Mouse (Mus musculus): ENCODE results near the gene Ttc16. TPM values are rescaled to one million over a fixed set of nuclear protein-coding genes. Genes with fewer than 3 reads are reported as not detected.

Ttc16 gene
- polyA plus RNA-seq, 1 experiment from 2014 or later, result 0.24 TPM

- ATAC-seq (ENCODE audit: low read depth), result no peak
- Histone ChIP-seq H3K9ac (peak overlapping the region; percentile 89), H3K9me3 (no peaks in the 10 kb centered on the region), H3K4me1 (replicated peaks) (peaks cover 30% of the 10 kb centered on the region), H3K27ac (replicated peaks) (peak overlapping the region; percentile 99), H3K4me2 (peak overlapping the region; percentile 97), H3K4me3 (peak overlapping the region; percentile 98), H3K27me3 (no peaks in the 10 kb centered on the region), H3K36me3 (peaks cover 44% of the 10 kb centered on the region)
- 30% methylated on average over 9 of the region's 9 CpGs for WGBS
Measured at GRCm38 (mm10) chr2:32711301-32712056, 64.0 kb downstream of the Ttc16 start.

GRCm38 (mm10) chr2:32710425-32710824 is 65.0 kb downstream of the Ttc16 start:
- Histone ChIP-seq H3K4me1 (replicated peaks) (peaks cover 30% of the 10 kb centered on the region), H3K27me3 (no peaks in the 10 kb centered on the region), H3K4me2 (no peak overlapping the region), H3K4me3 (no peak overlapping the region), H3K36me3 (peaks cover 55% of the 10 kb centered on the region), H3K9ac (no peak overlapping the region), H3K27ac (replicated peaks) (no peak overlapping the region), H3K9me3 (no peaks in the 10 kb centered on the region)
- WGBS, result 89% methylated on average over 5 of the region's 5 CpGs
- ATAC-seq (ENCODE audit: low read depth), result no peak

DNA sequence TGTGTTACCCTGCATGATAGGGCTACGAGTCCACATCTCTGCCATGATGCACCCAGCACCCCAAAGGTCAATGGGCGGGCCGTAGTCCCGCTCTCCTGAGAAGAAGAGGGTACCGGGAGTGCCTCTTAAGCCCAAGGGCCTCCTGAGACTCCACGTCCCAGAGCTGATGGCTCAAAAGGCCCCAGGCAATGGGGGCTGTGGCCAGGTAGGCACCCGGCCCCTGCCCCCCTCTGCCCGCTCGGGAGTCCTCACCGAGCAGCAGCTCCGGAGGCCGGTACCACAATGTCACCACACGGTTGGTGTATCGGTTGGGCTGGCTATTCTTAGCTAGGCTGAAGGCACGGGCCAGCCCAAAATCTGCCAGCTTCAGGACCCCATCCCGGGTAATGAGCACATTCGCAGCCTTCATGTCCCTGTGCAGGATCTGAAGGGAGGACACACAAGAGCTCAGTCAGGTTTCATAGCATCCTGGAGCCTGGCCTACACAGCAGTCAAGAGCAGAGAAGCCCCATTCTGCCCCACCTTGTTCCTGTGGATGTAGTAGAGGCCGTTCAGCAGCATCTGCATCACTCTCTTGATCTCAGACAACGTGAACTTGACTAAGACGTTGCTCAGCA is 65.8 kb downstream of the Ttc16 start:
- Histone ChIP-seq H3K36me3 (peaks cover 63% of the 10 kb centered on the region), H3K27ac (replicated peaks) (no peak overlapping the region), H3K9ac (no peak overlapping the region), H3K4me3 (no peak overlapping the region), H3K4me2 (no peak overlapping the region), H3K4me1 (replicated peaks) (peaks cover 23% of the 10 kb centered on the region), H3K27me3 (no peaks in the 10 kb centered on the region), H3K9me3 (no peaks in the 10 kb centered on the region)
- 92% methylated on average over 20 of the region's 20 CpGs for WGBS
- no peak for ATAC-seq (ENCODE audit: low read depth)

DNA sequence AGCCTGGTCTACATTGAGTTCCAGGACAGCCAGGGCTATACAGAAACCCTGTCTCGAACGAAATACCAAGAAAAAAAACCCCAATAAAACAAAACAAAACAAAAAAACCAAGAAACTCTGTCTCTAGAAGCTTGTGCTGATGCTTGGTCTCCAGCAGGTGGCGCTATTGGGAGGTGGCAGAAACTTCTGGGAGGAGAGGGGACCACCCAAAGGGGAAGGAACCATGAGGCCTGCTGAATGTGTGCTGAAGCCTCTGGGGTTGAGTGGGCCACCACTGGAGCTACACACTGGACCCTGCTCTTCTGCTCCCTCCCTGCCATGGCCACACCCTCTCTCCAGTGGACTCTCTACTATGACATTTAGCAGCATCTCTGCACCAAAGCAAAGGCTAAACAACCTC is 66.8 kb downstream of the Ttc16 start:
- Histone ChIP-seq H3K27ac (replicated peaks) (no peak overlapping the region), H3K9me3 (no peaks in the 10 kb centered on the region), H3K36me3 (peaks cover 73% of the 10 kb centered on the region), H3K4me3 (no peak overlapping the region), H3K4me2 (no peak overlapping the region), H3K27me3 (no peaks in the 10 kb centered on the region), H3K9ac (no peak overlapping the region), H3K4me1 (replicated peaks) (peaks cover 13% of the 10 kb centered on the region)
- 28% methylated on average over 3 of the region's 3 CpGs for WGBS
- ATAC-seq (ENCODE audit: low read depth), result no peak

MicroRNAs encoded within 50 kb of the gene (microRNA counts, 519-probe panel; counts per million panel counts)
- not detected for microRNA mmu-miR-2861

Small RNA genes lying within 50 kb of the gene (microRNA-seq; reads per million reads assigned to microRNA genes)
- gene Mir2861, result not detected
- gene Mir3960, result not detected

Other genes starting within 250 kb of the Ttc16 start
- gene Fam102a, start 240.3 kb downstream of the Ttc16 start, polyA plus RNA-seq (2015; fragmentation: Nextera tagmentation; extraction: Ambion mirVana), result 7.9 and 9.1 TPM in 2 replicates
- 128 and 143 TPM in 2 replicates for gene Dpm2, start 204.8 kb downstream of the Ttc16 start, polyA plus RNA-seq (2015; fragmentation: Nextera tagmentation; extraction: Ambion mirVana)
- 9.2 and 9.4 TPM in 2 replicates for gene Pip5kl1, start 200.8 kb downstream of the Ttc16 start, polyA plus RNA-seq (2015; fragmentation: Nextera tagmentation; extraction: Ambion mirVana)
- gene 9430097D07Rik, start 199.9 kb downstream of the Ttc16 start, polyA plus RNA-seq (2015; fragmentation: Nextera tagmentation; extraction: Ambion mirVana), result 0.50 and 0.71 TPM in 2 replicates
- 25.3 and 25.9 TPM in 2 replicates for gene St6galnac4, start 188.5 kb downstream of the Ttc16 start, polyA plus RNA-seq (2015; fragmentation: Nextera tagmentation; extraction: Ambion mirVana)
- gene St6galnac6, start 175.9 kb downstream of the Ttc16 start, polyA plus RNA-seq (2015; fragmentation: Nextera tagmentation; extraction: Ambion mirVana), result 9.4 and 11.0 TPM in 2 replicates
- gene Ak1, start 153.9 kb downstream of the Ttc16 start, polyA plus RNA-seq (2015; fragmentation: Nextera tagmentation; extraction: Ambion mirVana), result 74.2 and 75.4 TPM in 2 replicates
- 28.4 and 31.5 TPM in 2 replicates for gene Eng, start 129.0 kb downstream of the Ttc16 start, polyA plus RNA-seq (2015; fragmentation: Nextera tagmentation; extraction: Ambion mirVana)
- gene Fpgs, start 71.5 kb downstream of the Ttc16 start, polyA plus RNA-seq (2015; fragmentation: Nextera tagmentation; extraction: Ambion mirVana), result 14.3 and 14.7 TPM in 2 replicates
- gene Cdk9, start 62.6 kb downstream of the Ttc16 start, polyA plus RNA-seq (2015; fragmentation: Nextera tagmentation; extraction: Ambion mirVana), result 72.2 and 74.6 TPM in 2 replicates
- 42.5 and 51.4 TPM in 2 replicates for gene Sh2d3c, start 54.6 kb downstream of the Ttc16 start, polyA plus RNA-seq (2015; fragmentation: Nextera tagmentation; extraction: Ambion mirVana)
- gene 6330409D20Rik, start 34.6 kb downstream of the Ttc16 start, polyA plus RNA-seq (2015; fragmentation: Nextera tagmentation; extraction: Ambion mirVana), result 3.2 and 4.0 TPM in 2 replicates
- 53.2 and 55.8 TPM in 2 replicates for gene Tor2a, start 18.4 kb downstream of the Ttc16 start, polyA plus RNA-seq (2015; fragmentation: Nextera tagmentation; extraction: Ambion mirVana)
- gene Ptrh1, start 153 bp upstream of the Ttc16 start, polyA plus RNA-seq (2015; fragmentation: Nextera tagmentation; extraction: Ambion mirVana), result 5.5 and 6.6 TPM in 2 replicates
- 0.84 and 1.3 TPM in 2 replicates for gene Cfap157, start 8.8 kb upstream of the Ttc16 start, polyA plus RNA-seq (2015; fragmentation: Nextera tagmentation; extraction: Ambion mirVana)
- gene Stxbp1, start 71.6 kb upstream of the Ttc16 start, polyA plus RNA-seq (2015; fragmentation: Nextera tagmentation; extraction: Ambion mirVana), result 192 and 198 TPM in 2 replicates
- gene Fam129b, start 100.5 kb upstream of the Ttc16 start, polyA plus RNA-seq (2015; fragmentation: Nextera tagmentation; extraction: Ambion mirVana), result 35.9 and 37.3 TPM in 2 replicates
- gene Rpl12, start 185.9 kb upstream of the Ttc16 start, polyA plus RNA-seq (2015; fragmentation: Nextera tagmentation; extraction: Ambion mirVana), result 102 and 106 TPM in 2 replicates
- 23.9 and 27.3 TPM in 2 replicates for gene Lrsam1, start 186.0 kb upstream of the Ttc16 start, polyA plus RNA-seq (2015; fragmentation: Nextera tagmentation; extraction: Ambion mirVana)
- gene Slc2a8, start 206.4 kb upstream of the Ttc16 start, polyA plus RNA-seq (2015; fragmentation: Nextera tagmentation; extraction: Ambion mirVana), result 23.4 and 26.4 TPM in 2 replicates